Mouse (Mus musculus) erythroblast, embryonic 14.5 days (primary cell): Measurements from ENCODE around the gene Scgb1b3.

Source experiments
- GATA1 ChIP-seq: IDR thresholded peaks from 2 replicates; pipeline ENCODE4 v1.6.1; 2012; ENCODE audit warnings: low read length, inconsistent platforms, mixed read lengths
- TAL1 ChIP-seq: IDR thresholded peaks from 3 replicates; pipeline ENCODE4 v1.6.1; 2012; ENCODE audit warnings: low read length, inconsistent platforms, mixed read lengths

- no peak for TF ChIP-seq GATA1
- TF ChIP-seq TAL1: no peak
These were observed at the start of gene Scgb1b3 for GRCm38 (mm10) chr7:31375292-31375691.
